Mouse (Mus musculus) thymus, adult 18-20 months (tissue): ENCODE data around the gene Zmat3.

Source experiments
- DNase-seq, 2 experiments: peaks; one replicate each; pipeline ENCODE4 v3.0.0; 2022; ENCODE audit warnings: mixed read lengths in 2 of 2

Zmat3 gene

DNA sequence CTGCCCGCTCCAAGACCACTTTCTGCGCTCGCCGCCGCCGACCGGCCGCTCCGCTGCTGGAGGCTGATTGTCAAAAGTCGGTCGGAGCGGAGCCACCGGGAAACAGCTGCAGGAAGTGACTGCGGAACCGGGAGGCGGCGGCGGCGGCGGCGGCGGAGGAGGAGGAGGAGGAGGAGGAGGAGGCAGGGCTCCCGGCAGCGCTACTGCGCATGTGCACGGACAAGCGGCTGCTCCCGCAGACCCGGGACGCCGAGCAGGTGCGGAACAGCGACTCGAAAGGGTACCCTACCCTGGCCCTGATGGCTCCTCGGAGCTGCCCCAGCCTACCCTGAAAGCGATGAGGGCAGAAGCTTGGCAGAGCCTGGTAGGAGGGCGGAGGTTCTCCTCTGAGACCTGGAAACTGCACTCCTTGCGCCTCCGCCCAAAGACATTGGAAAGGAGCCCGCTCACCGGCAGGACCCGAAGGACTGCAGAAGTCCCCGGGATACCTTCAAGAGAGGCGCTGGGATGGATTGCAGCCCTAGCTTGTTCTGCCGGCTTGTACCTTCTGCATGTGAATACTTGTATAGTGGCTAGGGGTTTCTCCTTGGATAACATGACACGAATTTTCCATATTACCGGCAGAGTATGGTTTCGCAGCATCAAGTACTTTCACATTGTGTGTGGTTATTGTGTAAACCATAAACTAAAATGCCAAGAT, at the start of gene Zmat3:
Zmat3 (minus strand) TSS at position 469 of the 700 bp plus-strand sequence.
- peak; percentile 82 to 83 for DNase-seq

GRCm38 (mm10) chr3:32414381-32414780, 48.6 kb upstream of the Zmat3 start:
- no peak for DNase-seq

DNA sequence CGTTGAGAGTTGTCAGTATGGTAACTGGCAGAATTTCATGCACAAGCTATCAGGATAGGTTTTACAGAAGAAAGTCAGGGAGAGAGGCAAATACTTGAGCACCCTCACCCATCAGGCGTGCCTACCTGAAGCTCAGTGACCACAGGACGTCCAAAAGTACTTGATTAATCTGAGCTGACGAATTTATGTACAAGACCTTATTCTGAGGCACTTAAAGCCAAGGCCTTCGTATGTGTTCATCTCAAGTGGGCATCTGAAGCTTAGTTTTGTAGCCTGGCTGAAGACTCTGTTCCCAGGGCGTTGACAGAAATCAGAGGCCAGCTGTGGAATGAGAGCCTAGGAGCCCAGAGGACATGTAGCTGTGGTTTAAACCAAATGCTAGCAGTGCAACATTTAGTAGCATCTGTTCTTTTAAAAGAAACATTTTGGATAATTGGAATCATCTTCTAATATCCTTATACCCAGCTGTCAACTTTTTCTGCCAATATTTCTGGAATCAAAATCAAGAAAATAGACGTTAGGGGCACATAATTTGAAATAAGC, 46.8 kb upstream of the Zmat3 start:
- DNase-seq, result no peak

- DNase-seq, result no peak
These were observed 43.0 kb upstream of the Zmat3 start for GRCm38 (mm10) chr3:32408811-32409273.

DNA sequence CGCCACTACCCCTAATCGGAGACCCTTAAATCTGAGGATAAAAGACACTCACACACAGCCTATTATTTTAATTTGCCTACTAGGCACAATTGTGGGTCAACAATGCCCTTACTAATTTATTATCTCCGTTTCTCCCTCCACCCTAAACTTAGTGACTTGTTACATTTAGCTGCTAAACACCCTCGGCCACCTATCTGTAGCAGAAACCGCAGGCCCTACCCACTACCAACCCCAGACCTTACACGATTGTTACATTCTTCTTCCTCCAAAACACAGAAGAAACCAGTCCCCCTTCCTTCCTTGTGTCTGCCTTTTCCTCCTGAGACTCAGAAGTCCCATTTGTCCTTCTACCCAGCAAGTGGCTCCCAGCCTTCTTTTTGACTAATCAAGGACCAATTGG, 41.0 kb upstream of the Zmat3 start:
- DNase-seq, result no peak

DNA sequence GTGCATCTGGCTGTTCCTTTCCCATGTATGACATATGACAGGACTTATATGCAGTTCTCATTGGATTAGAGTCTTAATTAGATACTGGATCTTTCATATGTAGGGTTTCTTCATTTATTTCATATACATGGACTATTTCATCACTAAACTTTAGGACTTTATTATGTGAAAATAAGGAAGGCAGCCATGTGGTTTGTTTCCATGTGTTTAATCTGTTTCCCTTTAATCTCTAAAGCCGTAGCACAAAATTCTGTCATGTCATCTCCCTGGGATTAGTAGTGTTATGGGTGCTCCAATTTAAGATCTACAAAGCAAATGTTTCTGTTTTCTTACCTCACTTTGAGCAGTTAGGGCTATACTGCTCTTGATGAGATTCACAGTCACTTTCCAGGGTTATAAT, 39.9 kb upstream of the Zmat3 start:
- DNase-seq, result no peak

DNA sequence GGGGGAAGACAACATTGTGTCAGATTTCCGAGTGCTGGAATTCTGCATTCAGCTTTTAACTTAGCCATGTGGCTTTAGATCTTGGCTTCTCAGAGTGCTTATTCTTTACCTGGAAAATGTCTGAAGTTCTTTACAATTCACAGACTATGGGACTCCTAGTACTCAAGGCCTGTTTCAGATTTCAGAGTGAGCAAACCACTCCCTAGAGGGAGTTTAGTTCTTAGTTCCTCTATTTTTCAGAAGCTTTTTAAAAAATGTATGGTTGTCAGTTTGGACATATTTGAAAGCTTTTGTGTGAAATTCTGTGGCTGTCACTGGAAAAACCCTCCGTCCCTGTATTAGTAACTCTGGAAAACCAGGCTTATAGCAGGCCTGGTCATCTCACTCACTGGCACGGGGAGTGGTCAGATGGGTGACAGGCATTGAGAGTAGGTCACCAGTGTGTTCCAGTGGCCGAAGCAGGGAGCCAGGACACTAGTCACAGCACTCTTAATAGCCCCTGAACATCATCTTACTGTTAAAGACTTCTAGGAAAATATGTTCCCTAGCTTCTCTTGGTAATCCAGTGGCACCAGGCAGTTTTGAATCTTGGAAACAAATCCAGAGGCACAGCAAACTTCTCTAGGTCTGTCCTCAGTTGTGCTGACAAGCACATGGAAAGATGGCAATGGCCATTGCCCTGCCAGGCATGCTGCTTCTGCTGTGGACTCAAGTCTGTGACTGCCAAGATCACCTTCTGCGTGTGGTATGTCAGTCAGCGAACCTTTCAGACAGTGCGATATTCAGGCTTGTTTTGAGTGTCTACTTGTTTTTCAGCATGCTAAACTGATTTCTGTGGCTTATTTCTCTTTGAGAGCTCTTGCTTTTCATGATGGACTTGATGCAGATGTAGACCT, 37.4 kb upstream of the Zmat3 start:
- DNase-seq, result no peak

- DNase-seq, result no peak
These were observed 35.8 kb upstream of the Zmat3 start for GRCm38 (mm10) chr3:32401591-32401990.

GRCm38 (mm10) chr3:32399931-32400330, 34.1 kb upstream of the Zmat3 start:
- no peak for DNase-seq

DNA sequence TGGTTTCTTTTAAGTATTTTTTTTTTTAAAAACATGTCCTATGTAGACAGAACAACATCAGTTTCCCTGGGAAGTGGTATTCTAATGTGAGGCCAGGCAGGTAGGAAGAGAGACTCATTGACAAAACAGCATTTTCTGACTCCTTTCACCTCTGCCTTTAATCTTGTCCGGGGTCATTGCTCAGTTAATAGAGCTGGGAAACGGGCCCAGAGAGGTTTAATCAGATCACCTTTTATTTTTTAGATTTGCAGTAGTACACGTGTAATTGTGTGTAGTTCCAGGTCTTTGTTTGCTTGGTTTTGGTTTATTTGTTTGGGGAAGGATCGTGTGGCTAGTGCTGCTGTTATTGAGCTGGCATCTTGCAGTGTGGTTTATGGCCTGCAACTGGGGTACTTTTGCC, 33.6 kb upstream of the Zmat3 start:
- DNase-seq, result no peak

DNA sequence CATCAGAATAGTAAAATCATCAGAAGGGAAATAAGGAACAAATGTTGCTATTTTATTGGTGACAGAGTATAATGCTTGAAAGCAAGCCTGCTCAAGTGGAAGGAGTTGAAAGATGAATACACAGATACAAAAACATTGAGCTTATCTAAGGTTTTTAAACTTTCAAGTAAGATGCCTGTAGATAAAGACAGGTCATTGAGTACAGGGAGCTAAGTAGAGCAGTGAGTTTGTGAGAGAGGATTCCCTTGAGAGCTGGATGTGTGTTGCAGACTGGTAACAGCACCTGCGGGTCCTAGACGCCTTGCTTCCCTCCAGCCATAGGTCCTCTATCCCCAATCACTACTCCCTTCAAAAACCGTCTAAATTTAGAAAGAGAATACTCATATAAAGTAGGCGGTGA, 32.8 kb upstream of the Zmat3 start:
- DNase-seq, result no peak

DNA sequence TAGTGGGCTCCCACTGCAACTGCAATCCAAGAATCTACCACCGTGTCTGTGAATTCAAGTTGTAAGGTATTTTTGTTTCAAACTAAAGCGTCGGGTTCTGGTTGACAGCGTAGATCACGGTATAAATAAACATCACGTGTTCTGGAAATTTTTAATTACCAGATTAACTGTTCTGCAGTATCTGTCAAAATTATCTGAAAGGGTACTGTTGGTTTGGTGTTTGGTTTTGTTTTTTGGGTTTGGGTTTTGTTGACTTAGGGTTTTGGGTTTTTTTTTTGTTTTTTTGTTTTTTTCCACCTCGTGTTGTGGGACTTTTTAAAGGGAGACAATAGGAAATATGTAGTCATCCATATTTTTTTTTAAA, 32.3 kb upstream of the Zmat3 start:
- no peak for DNase-seq

GRCm38 (mm10) chr3:32397461-32398174, 31.8 kb upstream of the Zmat3 start, which contains the start of gene Pik3ca:
Gene Pik3ca, plus strand, starts transcription at chr3:32397671.
- DNase-seq, result peak; percentile 51 to 52

- peak; percentile 96 to 98 for DNase-seq
These were observed 31.1 kb upstream of the Zmat3 start for GRCm38 (mm10) chr3:32396794-32397460.

GRCm38 (mm10) chr3:32395771-32396551, 30.1 kb upstream of the Zmat3 start:
- peak; percentile 13 to 37 for DNase-seq

- DNase-seq, result no peak
These were observed 28.2 kb upstream of the Zmat3 start for GRCm38 (mm10) chr3:32393986-32394385.

- no peak for DNase-seq
These were observed 27.0 kb upstream of the Zmat3 start for GRCm38 (mm10) chr3:32392841-32393240.

GRCm38 (mm10) chr3:32381556-32381955, 15.7 kb upstream of the Zmat3 start:
- DNase-seq, result no peak

DNA sequence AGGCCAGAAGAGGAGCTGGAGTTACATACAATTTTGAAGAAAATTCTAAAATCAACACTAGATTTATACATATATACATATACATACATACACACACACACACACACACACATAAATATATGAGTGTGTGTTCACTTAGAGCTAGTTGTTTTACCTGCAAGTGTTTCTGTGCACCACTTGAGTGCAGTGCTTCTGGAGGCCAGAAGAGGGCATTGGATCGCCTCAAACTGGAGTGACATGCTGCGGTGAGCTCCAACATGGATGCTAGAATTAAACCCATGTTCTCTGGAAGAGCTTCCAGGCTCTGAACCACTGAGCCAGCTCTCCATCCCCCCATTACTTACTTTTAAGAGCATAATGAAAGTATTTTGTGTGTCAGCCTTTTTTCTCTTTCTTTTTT, 14.1 kb upstream of the Zmat3 start:
- DNase-seq, result no peak

DNA sequence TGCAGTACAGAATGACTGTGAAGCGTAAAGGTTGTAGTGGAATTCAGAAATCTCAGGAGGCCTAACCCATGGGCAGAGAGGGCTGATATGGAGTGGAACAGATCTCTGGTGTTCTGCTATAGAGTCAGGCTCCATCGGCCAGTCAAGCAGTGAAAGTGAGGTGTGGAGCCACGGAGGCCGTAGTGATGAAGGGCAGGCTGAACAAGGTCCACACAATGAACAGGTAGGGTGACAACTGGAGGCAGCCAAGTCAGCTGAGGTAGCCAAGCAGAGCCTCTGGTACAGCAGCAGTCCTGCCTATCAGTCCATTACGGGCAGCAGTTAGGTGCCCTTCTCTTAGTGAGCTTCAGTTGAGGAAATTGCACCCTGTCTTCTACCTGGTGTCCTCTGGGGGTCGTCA, 7.4 kb upstream of the Zmat3 start:
- DNase-seq, result no peak

DNA sequence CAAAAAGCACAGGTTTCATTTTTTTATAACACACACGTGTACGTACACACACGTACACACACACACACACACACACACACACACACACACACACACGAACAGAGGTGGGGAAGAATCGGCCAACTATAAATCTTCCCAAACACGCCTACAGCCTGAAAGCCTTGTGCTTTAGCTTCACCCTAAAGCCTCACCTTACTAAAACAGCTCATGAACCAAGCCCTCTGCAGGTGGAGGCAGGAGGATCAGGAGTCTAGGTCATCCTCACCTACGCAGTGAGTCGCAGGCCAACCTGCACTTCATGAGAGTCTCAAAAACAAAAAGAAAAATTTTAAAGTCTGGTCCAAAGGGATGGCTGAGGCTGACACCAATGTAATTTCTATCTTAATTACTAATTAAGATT, 6.7 kb upstream of the Zmat3 start:
- DNase-seq, result no peak

GRCm38 (mm10) chr3:32371957-32372356, 6.1 kb upstream of the Zmat3 start:
- no peak for DNase-seq
